In genomic region chr5:102582864-102583410, GRCm38 (mm10) we compare ENCODE assay signal across 22 mouse cellular contexts.
A peak's percentile ranks its signal among the peaks of the same experiment; 100 is the strongest.
DNase-seq lines count a peak whose midpoint lies in the region; ATAC-seq and TF ChIP-seq lines count a peak whose summit lies in the region.
"Had no signal": no experiment of that assay in that cellular context is flagged by ENCODE, and none has a peak within 500 bp of the region (broad histone marks: within the 10 kb centered on the region; RNA-seq: fewer than 3 reads in every experiment).

No protein-coding gene starts in this region.

- no peak overlapping the region for H3K9ac ChIP-seq in embryonic facial prominence, embryonic 11.5 days (replicated peaks; ENCODE audit: low read length)
- H3K9ac ChIP-seq in lung, postnatal 0 days (replicated peaks; ENCODE audit: low read depth): no peak overlapping the region
- H3K9ac ChIP-seq: embryonic facial prominence, embryonic 13.5 days; heart, embryonic 12.5 days had no signal

- TF ChIP-seq CTCF in lung, postnatal 0 days (IDR thresholded peaks at IDR 0.05): no peak
- TF ChIP-seq CTCF in lung, adult 2 months (IDR thresholded peaks at IDR 0.05; ENCODE audit: insufficient read depth, low read length): no peak

- ATAC-seq in embryonic facial prominence, embryonic 11.5 days (replicated peaks; ENCODE audit: insufficient number of reproducible peaks, low FRiP score, low TSS enrichment, low read depth): no peak
- ATAC-seq in lung, postnatal 0 days: peak; percentile 30; the same call in 1 of the 2 replicates
- ATAC-seq: CD4-positive, CD25-positive, alpha-beta regulatory T cell, adult 4 months; forebrain, embryonic 14.5 days had no signal

- DNase-seq in embryonic facial prominence, embryonic 11.5 days (ENCODE audit: low spot score): peak; percentile 23
- DNase-seq in embryonic facial prominence, embryonic 10.5 days (ENCODE audit: low spot score): no peak
- peak; percentile 34 for DNase-seq in lung, postnatal 0 days (ENCODE audit: low spot score)
- no peak for DNase-seq in lung, adult 2 months
- peak; percentile 52 for DNase-seq in urinary bladder, postnatal 14 days (ENCODE audit: low spot score)
- no peak for DNase-seq in urinary bladder, adult 2 months (ENCODE audit: low spot score)
- DNase-seq in lung, postnatal 36 days: peak; percentile 18
- DNase-seq: adrenal gland, adult 8-10 months; adrenal gland, postnatal 36 days; B cell, adult 2 months; cerebellum, adult 2 months; cerebellum, postnatal 10 days; gastrocnemius, adult 2 months; gastrocnemius, postnatal 25 days had no signal

- no peak overlapping the region for H3K4me2 ChIP-seq in embryonic facial prominence, embryonic 11.5 days (ENCODE audit: low read depth, low read length)
- H3K4me2 ChIP-seq in lung, postnatal 0 days (replicated peaks; ENCODE audit: low read depth, low read length): no peak overlapping the region
- H3K4me2 ChIP-seq: embryonic facial prominence, embryonic 13.5 days; heart, embryonic 12.5 days had no signal

- H3K9me3 ChIP-seq in embryonic facial prominence, embryonic 11.5 days (replicated peaks; ENCODE audit: control insufficient read depth, low read length): no peaks in the 10 kb centered on the region
- 0 out of 2 replicates have a peak, but pooled peaks cover 6% of the 10 kb centered on the region for H3K9me3 ChIP-seq in embryonic facial prominence, embryonic 10.5 days
- H3K9me3 ChIP-seq in lung, postnatal 0 days (ENCODE audit: low read length): no peaks in the 10 kb centered on the region
- H3K9me3 ChIP-seq: embryonic facial prominence, embryonic 13.5 days; heart, embryonic 12.5 days; hindbrain, embryonic 10.5 days had no signal

- no peak for TF ChIP-seq POLR2A in lung, adult 2 months (IDR thresholded peaks at IDR 0.05; ENCODE audit: borderline replicate concordance, extremely low read depth, low read depth, low read length)

- H3K36me3 ChIP-seq in embryonic facial prominence, embryonic 11.5 days (replicated peaks; ENCODE audit: control insufficient read depth, insufficient read depth, low read depth, low read length): no peaks in the 10 kb centered on the region
- no peaks in the 10 kb centered on the region for H3K36me3 ChIP-seq in embryonic facial prominence, embryonic 10.5 days (replicated peaks)
- no peaks in the 10 kb centered on the region for H3K36me3 ChIP-seq in lung, postnatal 0 days (ENCODE audit: insufficient read depth, low read length)
- H3K36me3 ChIP-seq: embryonic facial prominence, embryonic 13.5 days; forebrain, embryonic 10.5 days; G1E; heart, embryonic 12.5 days; hindbrain, embryonic 10.5 days had no signal

- H3K4me3 ChIP-seq in embryonic facial prominence, embryonic 11.5 days (ENCODE audit: low read depth, low read length): no peak overlapping the region
- H3K4me3 ChIP-seq in embryonic facial prominence, embryonic 10.5 days: no peak overlapping the region
- H3K4me3 ChIP-seq in lung, postnatal 0 days (ENCODE audit: low read depth, low read length): no peak overlapping the region
- no peak overlapping the region for H3K4me3 ChIP-seq in lung, adult 2 months (replicated peaks; ENCODE audit: extremely low read depth, low read depth, low read length)
- H3K4me3 ChIP-seq: embryonic facial prominence, embryonic 13.5 days; erythroblast, embryonic 14.5 days; forebrain, embryonic 10.5 days; gastrocnemius, adult 2 months; heart, embryonic 12.5 days; hindbrain, embryonic 10.5 days had no signal

- 67% methylated on average over 6 of the region's 6 CpGs for WGBS in embryonic facial prominence, embryonic 11.5 days
- WGBS in embryonic facial prominence, embryonic 10.5 days: 69% methylated on average over 6 of the region's 6 CpGs
- 41% methylated on average over 6 of the region's 6 CpGs for WGBS in lung, postnatal 0 days
- WGBS in lung, adult 2 months: 55% methylated on average over 6 of the region's 6 CpGs

- TF ChIP-seq EP300 in lung, postnatal 0 days (IDR thresholded peaks at IDR 0.05): no peak

- H3K4me1 ChIP-seq in embryonic facial prominence, embryonic 11.5 days (ENCODE audit: control insufficient read depth, insufficient read depth, low read length): no peaks in the 10 kb centered on the region; the same call in 1 of the 2 replicates
- peaks cover 13% of the 10 kb centered on the region; the same call in 1 of the 2 replicates for H3K4me1 ChIP-seq in embryonic facial prominence, embryonic 10.5 days
- no peaks in the 10 kb centered on the region; the same call in 1 of the 2 replicates for H3K4me1 ChIP-seq in lung, postnatal 0 days (ENCODE audit: insufficient read depth, low read depth, low read length)
- 0 out of 2 replicates have a peak, but pooled peaks cover 2% of the 10 kb centered on the region for H3K4me1 ChIP-seq in lung, adult 2 months (ENCODE audit: control insufficient read depth, insufficient read depth, low read length)
- H3K4me1 ChIP-seq: forebrain, embryonic 10.5 days; heart, embryonic 12.5 days; hindbrain, embryonic 10.5 days had no signal

- no peak overlapping the region for H3K27ac ChIP-seq in embryonic facial prominence, embryonic 11.5 days (replicated peaks; ENCODE audit: low read depth, low read length)
- no peak overlapping the region; the same call in 1 of the 2 replicates for H3K27ac ChIP-seq in embryonic facial prominence, embryonic 10.5 days (replicated peaks)
- no peak overlapping the region for H3K27ac ChIP-seq in lung, postnatal 0 days (ENCODE audit: low read length)
- H3K27ac ChIP-seq: embryonic facial prominence, embryonic 13.5 days; forebrain, embryonic 10.5 days; gastrocnemius, adult 2 months; hindbrain, embryonic 10.5 days had no signal

- H3K27me3 ChIP-seq in embryonic facial prominence, embryonic 11.5 days (ENCODE audit: control insufficient read depth, insufficient read depth, low read length): no peaks in the 10 kb centered on the region
- H3K27me3 ChIP-seq in embryonic facial prominence, embryonic 10.5 days (replicated peaks; ENCODE audit: low read depth, poor library complexity, severe bottlenecking): no peaks in the 10 kb centered on the region
- no peaks in the 10 kb centered on the region for H3K27me3 ChIP-seq in lung, postnatal 0 days (replicated peaks; ENCODE audit: insufficient read depth, low read length)
- H3K27me3 ChIP-seq: embryonic facial prominence, embryonic 13.5 days; heart, embryonic 12.5 days had no signal

Comparison
In these comparisons a context has a peak if more than half of its experiments do, and no peak if none do; other contexts are left out.
1. DNase-seq: peak in embryonic facial prominence, embryonic 11.5 days (single experiment), lung, postnatal 0 days (single experiment), urinary bladder, postnatal 14 days (single experiment) and lung, postnatal 36 days (single experiment); none in embryonic facial prominence, embryonic 10.5 days (single experiment), lung, adult 2 months (single experiment) and urinary bladder, adult 2 months (single experiment).